Mouse (Mus musculus) regulatory T cell (primary cell): ENCODE measurements at regions not wholly inside any gene's neighbourhood (a gene's known extent, or its start where the extent isn't known, plus 50 kb on each side); places are given as distances from the start of the nearest gene placed in this dataset.

Source experiments
- in situ Hi-C: fragments of 300-600 bp; cut with MboI, MseI; formaldehyde crosslinking; loops from one replicate; pipeline ENCODE4 v1.15.1; 2025; ENCODE audit warnings: high pct_unique_total_duplicates

DNA sequence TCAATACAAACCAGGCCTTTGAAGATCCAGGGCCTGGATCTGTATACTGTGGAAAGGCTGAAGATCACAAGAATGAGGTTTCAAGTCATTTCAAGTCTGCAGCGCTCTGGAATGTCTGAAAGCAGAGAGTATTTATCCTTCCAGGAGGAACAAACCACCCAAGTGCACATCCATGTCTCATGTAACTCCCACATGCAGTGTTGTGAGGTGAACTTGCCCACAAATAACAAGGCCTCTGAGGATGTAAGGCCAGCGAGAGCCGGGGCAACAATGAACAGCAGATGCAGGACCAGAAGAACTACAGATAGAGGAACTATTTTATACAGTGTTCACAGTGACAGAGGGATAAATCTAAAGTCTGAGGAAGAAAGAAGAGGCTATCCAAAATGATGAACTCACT is 442.4 kb downstream of the Slc4a3 start:
- in situ Hi-C loops: no loop called here

DNA sequence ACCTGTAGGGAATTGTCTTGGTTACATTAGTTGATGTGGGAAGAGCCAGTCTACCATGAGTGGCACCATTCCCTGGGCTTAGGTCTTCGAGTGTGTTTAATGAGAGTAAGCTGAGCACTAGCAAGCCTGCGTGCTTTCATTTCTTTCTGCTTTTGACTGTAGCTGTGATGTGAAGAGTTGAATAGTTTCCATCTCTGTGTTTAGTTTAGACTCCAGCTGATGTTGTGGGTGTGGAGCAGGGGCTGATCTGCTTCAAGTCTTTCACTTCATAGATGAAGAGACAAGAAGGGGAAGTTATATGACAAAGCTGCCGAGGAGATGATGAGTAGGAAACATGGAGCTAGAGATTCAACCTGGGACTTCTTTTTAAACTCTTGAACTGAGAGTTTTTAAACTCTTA is 446.0 kb downstream of the Slc4a3 start:
- in situ Hi-C loops: no loop called here

- in situ Hi-C loops: no loop called here
Measured at GRCm38 (mm10) chr1:75997222-75997621, 451.2 kb downstream of the Slc4a3 start.

DNA sequence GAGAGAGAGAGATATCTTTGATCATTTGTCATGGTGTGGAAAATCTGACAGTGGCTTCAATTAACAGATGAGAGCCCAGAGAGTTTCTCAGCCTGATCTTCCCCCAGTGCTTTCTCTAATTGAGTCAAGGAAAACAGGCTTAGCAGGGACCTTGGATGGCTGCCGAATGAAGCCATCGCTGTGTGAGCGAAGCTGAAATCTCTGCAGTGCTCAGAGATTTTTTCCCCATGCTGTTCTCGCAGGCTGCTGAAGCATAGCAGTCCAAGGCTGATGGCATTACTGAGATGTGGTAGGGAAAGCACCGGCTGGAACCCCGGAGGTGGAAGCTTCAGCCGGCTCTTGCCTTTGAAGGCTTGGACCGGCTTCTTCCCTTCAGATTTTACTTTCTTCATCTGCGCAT is 455.1 kb downstream of the Slc4a3 start:
- in situ Hi-C loops: no loop called here

DNA sequence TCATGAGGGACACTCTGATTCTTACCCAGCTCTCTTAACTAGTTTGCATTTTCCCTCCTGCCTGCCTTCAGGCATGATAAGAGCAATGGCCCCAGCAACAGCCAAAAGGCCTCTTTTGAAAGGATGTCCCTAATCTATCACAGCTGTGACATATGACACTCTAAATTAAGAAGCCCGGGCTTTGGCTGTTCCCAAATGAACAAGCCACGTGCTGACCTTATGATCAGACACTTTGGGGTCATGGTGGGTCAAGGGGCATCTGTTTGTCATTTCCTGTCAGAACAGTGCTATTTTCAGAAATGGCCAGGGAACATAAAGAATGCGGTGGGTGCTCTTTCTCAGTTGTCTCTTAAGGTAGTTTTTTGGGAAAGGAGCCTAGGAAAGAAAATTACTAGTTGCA is 463.5 kb downstream of the Slc4a3 start:
- in situ Hi-C loops: no loop called here

- in situ Hi-C loops: no loop called here
Measured at GRCm38 (mm10) chr1:76010212-76010800, 464.2 kb downstream of the Slc4a3 start.

DNA sequence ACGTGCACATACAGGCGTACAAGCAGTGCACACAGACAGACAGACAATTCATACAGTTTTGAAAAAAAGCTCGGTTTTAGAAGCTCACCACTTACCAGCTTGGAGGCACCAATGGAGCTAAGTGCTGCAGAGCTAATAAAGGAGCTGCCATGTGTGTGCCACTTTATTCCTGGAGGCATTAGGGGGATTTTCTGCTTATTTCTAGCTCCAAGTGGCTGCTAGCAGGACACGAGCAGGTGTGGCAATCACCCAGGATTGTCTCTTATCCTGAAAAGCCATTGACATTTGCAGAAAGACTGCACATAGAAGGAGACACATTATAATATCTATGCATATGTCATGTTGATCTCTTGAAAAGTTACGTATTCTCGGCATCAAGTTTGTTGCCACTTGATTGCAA is 472.5 kb downstream of the Slc4a3 start:
- in situ Hi-C loops: no loop called here

DNA sequence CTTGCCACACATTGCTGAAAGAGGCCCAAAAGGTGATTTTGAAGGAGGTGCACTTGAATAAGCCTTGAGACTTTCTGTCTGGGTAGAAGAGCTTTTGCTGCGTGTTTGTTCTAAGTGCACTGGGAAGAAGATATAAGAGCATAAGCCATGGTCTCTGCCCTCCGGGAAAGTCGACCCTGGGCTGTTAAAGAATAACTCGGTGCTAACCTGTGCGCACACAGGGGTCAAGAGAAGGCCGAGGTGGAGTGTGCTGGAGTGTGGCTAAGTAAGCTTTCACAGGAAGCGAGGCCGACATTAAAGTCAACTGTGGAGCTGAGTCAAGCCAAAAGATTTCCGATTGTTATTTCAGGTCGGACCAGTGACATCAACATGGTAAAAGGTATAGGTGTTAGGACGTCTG is 473.0 kb downstream of the Slc4a3 start:
- in situ Hi-C loops: no loop called here

DNA sequence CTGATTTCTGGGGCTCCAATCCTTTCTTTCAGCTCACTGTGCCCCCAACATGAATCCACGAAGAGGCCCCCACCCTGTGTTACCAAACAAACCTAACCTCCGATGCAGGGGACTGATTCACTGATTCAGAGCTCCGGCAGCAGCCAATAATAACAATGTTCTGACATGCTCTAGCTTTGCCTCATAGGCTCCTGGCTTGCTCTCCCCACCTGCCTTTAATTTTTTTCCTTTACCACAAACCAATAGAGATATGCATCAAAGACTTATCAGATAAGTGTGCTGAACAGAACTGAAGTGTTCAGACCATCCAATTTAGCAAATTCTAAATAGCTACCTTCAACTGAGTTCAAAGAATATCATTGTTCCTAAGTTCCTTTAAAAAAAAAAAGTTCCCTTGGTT is 478.6 kb downstream of the Slc4a3 start:
- in situ Hi-C loops: no loop called here

GRCm38 (mm10) chr1:76025389-76025788 is 479.3 kb downstream of the Slc4a3 start:
- in situ Hi-C loops: no loop called here

DNA sequence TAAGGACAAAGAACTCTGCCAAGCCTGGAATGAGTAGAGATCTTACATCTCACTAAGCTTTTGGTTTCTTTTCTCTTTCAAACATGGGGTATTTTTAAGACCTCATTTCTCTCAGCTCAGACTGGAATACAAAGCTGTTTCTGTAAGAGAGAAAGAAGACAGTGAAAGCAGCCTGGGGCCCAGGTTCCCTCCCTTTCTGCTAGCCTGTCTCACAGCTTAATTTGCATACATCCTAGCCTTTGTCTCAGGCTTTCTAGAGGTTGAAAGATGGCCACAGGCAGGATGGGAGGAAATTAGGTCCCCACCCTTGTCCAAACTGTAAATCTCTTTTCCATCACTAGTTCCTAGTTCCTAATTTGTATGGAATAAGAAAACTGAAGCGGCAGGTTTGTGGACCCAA is 483.0 kb downstream of the Slc4a3 start:
- in situ Hi-C loops: no loop called here

DNA sequence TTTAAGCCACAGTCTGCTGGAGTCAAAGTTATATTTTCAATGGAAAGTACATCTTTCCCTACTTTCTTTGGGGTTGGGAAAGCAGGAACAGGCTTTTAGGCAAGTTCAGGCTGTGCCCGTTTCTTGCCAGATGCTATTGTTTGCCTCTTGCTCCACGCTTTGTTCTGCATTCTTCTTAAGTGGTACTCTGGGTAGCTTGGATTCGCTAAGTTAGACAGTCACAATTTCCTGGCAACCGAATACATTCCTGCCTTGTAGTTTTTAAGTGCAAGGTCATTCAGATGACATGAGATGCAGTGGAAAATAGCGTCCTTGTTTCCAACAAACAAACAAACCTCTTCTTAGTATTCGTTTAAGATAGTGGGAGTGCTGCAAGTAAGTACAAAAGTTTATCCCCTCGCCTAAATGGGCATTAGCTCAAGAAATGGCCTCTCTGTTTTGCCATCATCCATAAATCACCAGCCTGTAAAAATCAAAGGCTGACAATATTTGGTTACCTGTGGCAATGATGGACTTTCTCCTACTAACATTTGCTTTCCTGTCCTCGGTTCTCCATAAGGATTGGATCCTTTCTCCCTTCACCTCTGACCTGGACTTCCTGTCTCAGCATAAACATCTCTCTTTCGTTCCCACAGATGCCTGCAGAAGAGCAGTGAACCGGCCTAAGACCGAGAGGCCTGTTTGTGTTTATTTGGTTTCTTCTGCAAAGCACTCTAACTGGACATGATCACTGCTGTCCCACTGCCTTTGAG is 485.3 kb downstream of the Slc4a3 start:
- in situ Hi-C loops: no loop called here

- in situ Hi-C loops: no loop called here
Measured at GRCm38 (mm10) chr1:76031923-76032285, 485.8 kb downstream of the Slc4a3 start.

DNA sequence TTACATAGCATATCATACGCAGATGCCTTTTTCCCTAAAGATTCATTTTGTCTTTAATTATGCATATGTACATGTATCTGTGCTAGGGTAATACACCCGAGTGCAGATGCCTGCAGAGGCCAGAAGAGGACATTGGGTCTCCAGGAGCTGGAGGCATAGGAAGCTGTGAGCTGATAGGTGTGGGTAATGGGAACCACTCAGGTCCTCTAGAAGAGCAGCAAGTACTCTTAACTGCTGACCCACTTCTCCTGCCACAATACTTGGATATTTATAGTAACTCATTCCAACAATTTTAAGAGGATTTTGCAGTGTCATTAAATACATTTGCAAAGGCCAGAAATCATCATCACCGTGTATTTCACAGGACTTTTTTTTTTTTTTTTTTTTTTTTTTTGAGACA is 486.6 kb downstream of the Slc4a3 start:
- in situ Hi-C loops: no loop called here

GRCm38 (mm10) chr1:76036316-76036715 is 490.2 kb downstream of the Slc4a3 start:
- in situ Hi-C loops: no loop called here

GRCm38 (mm10) chr1:76039029-76039655 is 493.1 kb downstream of the Slc4a3 start:
- in situ Hi-C loops: no loop called here

DNA sequence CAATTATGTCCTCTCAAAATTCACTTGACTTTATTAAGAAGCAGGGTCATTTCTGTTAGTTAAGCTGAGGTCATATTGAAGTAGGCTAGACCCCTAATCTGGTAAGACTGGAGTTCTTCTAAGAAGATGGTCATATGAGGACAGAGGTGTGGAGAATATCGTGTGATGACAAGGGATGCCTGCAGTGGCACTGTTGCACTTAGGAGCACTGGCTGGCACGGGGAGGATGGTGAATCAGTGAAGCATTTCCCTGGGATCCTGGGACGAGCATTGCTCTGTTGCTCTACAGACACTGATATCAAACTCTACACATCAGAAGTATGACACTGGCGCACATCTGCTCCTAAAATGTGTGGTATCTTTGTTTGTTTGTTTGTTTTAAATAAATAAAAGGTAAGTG is 493.6 kb downstream of the Slc4a3 start:
- in situ Hi-C loops: no loop called here

DNA sequence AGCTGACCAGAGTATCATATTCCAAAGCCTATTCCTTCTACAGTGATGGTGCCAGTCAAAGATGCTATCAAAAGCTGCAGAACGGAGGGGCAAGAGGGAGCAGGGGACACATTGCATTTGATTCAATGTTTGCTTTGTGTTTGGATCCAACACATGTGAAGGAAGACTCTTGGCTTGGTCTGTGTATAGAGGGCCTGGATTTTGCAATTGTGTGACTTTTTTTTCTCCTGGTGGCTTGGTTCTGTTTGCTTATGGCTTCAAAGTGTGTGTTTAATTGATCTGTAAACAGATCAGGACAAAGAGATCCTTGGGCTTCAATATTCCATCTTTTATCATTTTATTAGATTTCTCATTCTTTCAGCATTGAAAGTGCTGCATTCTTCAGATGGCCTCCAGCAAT is 504.2 kb downstream of the Slc4a3 start:
- in situ Hi-C loops: no loop called here

DNA sequence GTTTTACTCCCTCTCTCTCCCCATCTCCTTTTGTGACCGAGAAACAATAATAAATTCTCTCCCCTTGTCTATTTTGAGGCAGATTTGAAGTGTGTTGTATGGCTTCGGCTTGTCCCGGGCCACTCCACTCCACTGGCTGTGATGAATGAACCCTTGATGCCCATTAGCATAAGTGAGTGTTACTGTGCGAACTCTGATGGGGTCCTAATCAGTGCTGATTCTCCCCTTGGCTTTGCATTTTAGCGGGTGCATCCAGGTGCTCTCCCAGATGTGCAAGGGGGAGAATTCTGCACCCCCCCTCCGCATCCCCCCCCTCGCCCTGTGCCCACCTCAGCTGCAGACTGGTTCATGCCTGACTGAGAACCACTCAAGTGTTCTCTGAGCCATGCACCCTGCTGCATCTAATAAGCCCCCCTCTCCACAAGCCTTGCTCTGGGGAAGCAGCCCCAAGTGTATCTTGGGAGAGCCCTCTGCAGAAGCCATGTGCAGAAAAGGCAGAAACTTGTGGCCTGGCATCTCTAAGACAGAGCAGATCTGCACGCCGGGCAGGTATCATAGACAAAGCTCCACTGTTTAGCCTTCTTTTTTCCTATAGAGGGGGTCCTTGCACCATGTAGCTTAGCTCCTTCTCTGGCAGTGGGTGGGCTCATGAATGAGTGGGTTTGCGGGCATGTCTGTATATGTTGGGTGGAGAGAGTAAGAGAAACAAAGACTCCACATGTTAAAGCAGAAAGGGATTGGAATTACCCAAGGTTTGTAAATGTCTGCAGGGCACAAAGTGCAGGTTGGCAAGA is 507.5 kb downstream of the Slc4a3 start:
- in situ Hi-C loops: no loop called here

DNA sequence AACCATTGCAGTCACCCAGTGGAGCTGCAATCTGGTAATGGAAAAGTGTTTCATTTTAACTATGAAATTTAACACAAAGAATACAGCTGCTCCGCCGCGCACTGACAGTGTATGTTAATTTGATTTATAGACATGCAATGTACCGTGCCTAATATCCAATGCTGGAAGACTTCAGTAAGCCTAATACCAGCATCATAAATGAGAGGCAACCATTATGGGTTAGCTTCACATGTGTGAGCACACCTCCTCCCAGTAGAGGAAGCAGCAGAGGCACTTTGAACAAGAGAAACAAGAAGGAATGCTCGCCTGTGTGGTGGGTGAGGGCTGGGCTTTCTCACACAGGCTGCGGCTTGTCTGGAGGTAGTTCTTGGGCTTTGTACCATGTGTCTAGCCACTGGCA is 519.7 kb downstream of the Slc4a3 start:
- in situ Hi-C loops: no loop called here

DNA sequence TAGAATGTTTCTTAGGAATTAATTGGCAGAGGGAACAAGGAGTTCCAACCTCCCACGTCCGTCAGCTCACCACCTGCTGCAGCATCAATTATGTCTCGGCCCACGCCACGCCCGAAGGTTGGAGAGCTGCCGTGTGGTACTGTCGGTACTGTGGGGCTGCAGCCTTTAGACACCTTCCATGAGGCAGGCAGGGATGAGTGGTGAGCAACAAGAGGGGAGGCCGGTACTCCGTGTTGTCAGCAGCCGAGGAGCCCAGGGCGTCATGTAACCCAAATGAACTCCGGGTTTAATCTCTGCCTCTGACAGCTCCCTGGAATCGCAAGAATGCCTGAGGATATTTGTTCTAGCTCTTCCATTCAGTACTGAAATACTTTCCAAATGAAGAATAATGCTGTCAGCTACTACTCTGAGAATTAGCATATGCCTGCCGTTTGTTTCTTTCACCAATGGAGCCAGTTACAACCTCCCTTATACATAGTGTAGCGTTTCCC is 524.8 kb downstream of the Slc4a3 start:
- in situ Hi-C loops: no loop called here

DNA sequence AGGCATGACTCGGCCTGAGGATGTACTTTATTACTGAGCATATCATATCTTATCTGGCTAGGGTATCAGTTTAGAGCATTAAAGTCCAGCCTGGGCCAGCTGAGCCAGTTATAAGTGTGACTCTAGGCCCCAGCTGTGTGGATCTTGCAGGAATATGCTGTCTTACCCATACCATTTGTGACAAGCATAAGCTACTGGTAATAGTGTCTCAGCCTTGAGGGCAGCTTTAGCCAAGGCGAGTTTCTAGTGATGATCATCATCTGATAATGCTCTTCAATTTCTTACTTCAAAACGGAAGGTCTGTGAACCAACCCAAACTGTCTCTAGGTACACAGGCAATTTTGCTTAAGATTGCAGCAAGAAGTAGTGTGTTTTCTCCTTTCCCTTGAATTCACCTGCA is 529.1 kb downstream of the Slc4a3 start:
- in situ Hi-C loops: no loop called here
